Mouse (Mus musculus): Measurements from ENCODE around the gene Wnt6.

- TF ChIP-seq CTCF (IDR thresholded peaks at IDR 0.05; ENCODE audit: low read depth) = no peak
- no peak for TF ChIP-seq EP300 (IDR thresholded peaks at IDR 0.05; ENCODE audit: low read depth)
These were observed 21.4 kb downstream of the Wnt6 start for GRCm38 (mm10) chr1:74792831-74793660.

Measured in heart, postnatal 0 days (tissue).